Comparison of ENCODE assay signal across 30 mouse cellular contexts in the genomic region with DNA sequence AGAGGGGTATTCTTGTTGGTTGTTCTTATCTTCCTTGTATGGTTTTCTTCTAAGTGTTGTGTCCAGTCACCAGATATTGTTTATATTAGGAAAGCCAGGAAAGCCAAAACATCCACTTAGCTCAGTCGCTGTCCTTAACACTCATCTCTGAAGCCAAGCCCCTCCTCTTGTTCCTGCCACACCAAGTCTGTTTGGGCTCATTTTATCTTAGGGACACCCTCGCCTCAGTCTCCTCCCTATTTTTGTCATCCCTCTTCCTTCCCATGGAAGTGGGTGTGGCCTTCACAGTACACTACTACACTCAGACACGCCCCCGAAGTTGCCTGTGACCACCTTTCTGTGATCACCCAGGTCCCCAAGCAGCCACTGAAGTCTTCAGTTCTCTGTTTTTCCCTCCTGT. TPM values are rescaled to one million over a fixed set of nuclear protein-coding genes. Genes with fewer than 3 reads are reported as not detected.
DNase-seq lines count a peak whose midpoint lies in the region; ATAC-seq and TF ChIP-seq lines count a peak whose summit lies in the region.
"Had no signal": no experiment of that assay in that cellular context is flagged by ENCODE, and none has a peak within 500 bp of the region (broad histone marks: within the 10 kb centered on the region; RNA-seq: fewer than 3 reads in every experiment).

No protein-coding gene starts in this region.

- H3K4me3 ChIP-seq in liver, adult 2 months (ENCODE audit: insufficient read depth, low read depth, low read length), result no peak overlapping the region
- H3K4me3 ChIP-seq in lung, embryonic 16.5 days (ENCODE audit: low read length), result no peak overlapping the region
- no peak overlapping the region for H3K4me3 ChIP-seq in kidney, embryonic 16.5 days (ENCODE audit: low read length)
- H3K4me3 ChIP-seq: embryonic facial prominence, embryonic 10.5 days; embryonic facial prominence, embryonic 15.5 days; forebrain, embryonic 13.5 days; heart, embryonic 13.5 days; hindbrain, embryonic 12.5 days; intestine, embryonic 15.5 days; megakaryocyte, embryonic 14.5 days; midbrain, embryonic 12.5 days had no signal

- no peaks in the 10 kb centered on the region for H3K9me3 ChIP-seq in lung, embryonic 16.5 days (ENCODE audit: control insufficient read depth, low read length)
- no peaks in the 10 kb centered on the region for H3K9me3 ChIP-seq in kidney, embryonic 16.5 days (ENCODE audit: low read length)
- H3K9me3 ChIP-seq: embryonic facial prominence, embryonic 10.5 days; embryonic facial prominence, embryonic 15.5 days; forebrain, embryonic 13.5 days; heart, embryonic 13.5 days; hindbrain, embryonic 12.5 days; intestine, embryonic 15.5 days; megakaryocyte, embryonic 14.5 days; midbrain, embryonic 12.5 days had no signal

- 75% methylated on average over 4 of the region's 4 CpGs for WGBS in liver, adult 2 months
- WGBS in lung, embryonic 16.5 days, result 48% methylated on average over 4 of the region's 4 CpGs
- 77% methylated on average over 4 of the region's 4 CpGs for WGBS in kidney, embryonic 16.5 days

- H3K79me2 ChIP-seq in liver, adult 2 months (ENCODE audit: control insufficient read depth, insufficient read depth, low read length), result no peaks in the 10 kb centered on the region

- no peaks in the 10 kb centered on the region for H3K4me1 ChIP-seq in liver, adult 2 months (ENCODE audit: control insufficient read depth, insufficient read depth, low read length)
- peaks cover 13% of the 10 kb centered on the region for H3K4me1 ChIP-seq in lung, embryonic 16.5 days (replicated peaks; ENCODE audit: control insufficient read depth, insufficient read depth, low read length)
- no peaks in the 10 kb centered on the region for H3K4me1 ChIP-seq in kidney, embryonic 16.5 days (ENCODE audit: insufficient read depth, low read length)
- H3K4me1 ChIP-seq: embryonic facial prominence, embryonic 10.5 days; intestine, embryonic 15.5 days had no signal

- H3K36me3 ChIP-seq in liver, adult 2 months (ENCODE audit: control insufficient read depth, insufficient read depth, low read length), result no peaks in the 10 kb centered on the region
- no peaks in the 10 kb centered on the region for H3K36me3 ChIP-seq in lung, embryonic 16.5 days (ENCODE audit: control insufficient read depth, insufficient read depth, low read length)
- H3K36me3 ChIP-seq in kidney, embryonic 16.5 days (ENCODE audit: insufficient read depth, low read length), result no peaks in the 10 kb centered on the region
- H3K36me3 ChIP-seq: embryonic facial prominence, embryonic 10.5 days; embryonic facial prominence, embryonic 15.5 days; heart, embryonic 13.5 days; hindbrain, embryonic 12.5 days; intestine, embryonic 15.5 days; midbrain, embryonic 12.5 days had no signal

- no peak overlapping the region for H3K9ac ChIP-seq in liver, adult 2 months (ENCODE audit: low read depth, low read length)
- no peak overlapping the region for H3K9ac ChIP-seq in lung, embryonic 16.5 days (ENCODE audit: low read length)
- H3K9ac ChIP-seq in kidney, embryonic 16.5 days (replicated peaks; ENCODE audit: low read length), result no peak overlapping the region
- H3K9ac ChIP-seq: embryonic facial prominence, embryonic 15.5 days; forebrain, embryonic 13.5 days; heart, embryonic 13.5 days; hindbrain, embryonic 12.5 days; intestine, embryonic 15.5 days; liver, embryonic 14.5 days; midbrain, embryonic 12.5 days had no signal

- H3K27me3 ChIP-seq in liver, adult 2 months (ENCODE audit: control insufficient read depth, insufficient read depth, low read length), result no peaks in the 10 kb centered on the region
- no peaks in the 10 kb centered on the region for H3K27me3 ChIP-seq in lung, embryonic 16.5 days (ENCODE audit: control insufficient read depth, insufficient read depth, low read depth, low read length)
- no peaks in the 10 kb centered on the region for H3K27me3 ChIP-seq in kidney, embryonic 16.5 days (ENCODE audit: insufficient read depth, low read length)
- H3K27me3 ChIP-seq: embryonic facial prominence, embryonic 15.5 days; forebrain, embryonic 13.5 days; heart, embryonic 13.5 days; hindbrain, embryonic 12.5 days; intestine, embryonic 15.5 days; midbrain, embryonic 12.5 days had no signal

- no peak overlapping the region for H3K27ac ChIP-seq in liver, adult 2 months (replicated peaks; ENCODE audit: insufficient read depth, low read depth, low read length)
- no peak overlapping the region for H3K27ac ChIP-seq in lung, embryonic 16.5 days (ENCODE audit: low read length)
- no peak overlapping the region for H3K27ac ChIP-seq in kidney, embryonic 16.5 days (ENCODE audit: low read length)
- H3K27ac ChIP-seq: embryonic facial prominence, embryonic 10.5 days; embryonic facial prominence, embryonic 15.5 days; forebrain, embryonic 13.5 days; heart, embryonic 13.5 days; hindbrain, embryonic 12.5 days; hindbrain, postnatal 0 days; intestine, embryonic 15.5 days; liver, embryonic 14.5 days; midbrain, embryonic 12.5 days had no signal

- DNase-seq in liver, adult 2 months (ENCODE audit: extremely low read depth, low read depth, low spot score), result peak; percentile 19
- DNase-seq in liver (no peak), R1 (ENCODE audit: low read depth, low spot score) (peak; percentile 67)
- peak; percentile 61 for DNase-seq in lung, postnatal 36 days
- DNase-seq in retina, postnatal 1 day, result no peak
- DNase-seq: adrenal gland, adult 8-10 months; cerebellum, adult 8-10 months; cerebellum, postnatal 25 days; gastrocnemius, postnatal 25 days; heart, postnatal 36 days; kidney, adult 2 months; kidney, postnatal 10 days; layer of hippocampus, postnatal 36 days; left cerebral cortex, postnatal 4 days; thymus, adult 2 months; thymus, postnatal 4 days had no signal

- H3K4me2 ChIP-seq in lung, embryonic 16.5 days (ENCODE audit: low read depth, low read length), result no peak overlapping the region
- no peak overlapping the region for H3K4me2 ChIP-seq in kidney, embryonic 16.5 days (replicated peaks; ENCODE audit: low read depth, low read length)
- H3K4me2 ChIP-seq: embryonic facial prominence, embryonic 15.5 days; forebrain, embryonic 13.5 days; heart, embryonic 13.5 days; hindbrain, embryonic 12.5 days; intestine, embryonic 15.5 days; midbrain, embryonic 12.5 days had no signal

- TF ChIP-seq POLR2A in liver, adult 2 months (IDR thresholded peaks at IDR 0.05; ENCODE audit: extremely low read depth, insufficient read depth, low read length), result no peak

- ATAC-seq in lung, embryonic 16.5 days (ENCODE audit: low read depth), result peak; percentile 90
- ATAC-seq in kidney, embryonic 16.5 days (ENCODE audit: low FRiP score, low TSS enrichment), result no peak
- ATAC-seq: CD4-positive, CD25-positive, alpha-beta regulatory T cell, adult 4 months; forebrain, embryonic 13.5 days; hindbrain, postnatal 0 days; intestine, embryonic 15.5 days had no signal

- TF ChIP-seq CTCF in liver, adult 2 months (IDR thresholded peaks at IDR 0.05; ENCODE audit: low read depth, low read length), result no peak

RNA-seq across cellular contexts. Expression of gene Esr2, which starts 44.5 kb away (rescaled TPM):
- not detected in 2 replicates for total RNA-seq in liver, adult 2 months (2014; rRNA removed)
- polyA plus RNA-seq in liver, adult 2 months (2012; rRNA removed), result not detected in 2 replicates
- polyA plus RNA-seq in lung, embryonic 16.5 days (2015; fragmentation: Nextera tagmentation; extraction: Ambion mirVana), result 0.28 and 0.46 TPM in 2 replicates
- 0.51 and 0.63 TPM in 2 replicates for polyA plus RNA-seq in kidney, embryonic 16.5 days (2015; fragmentation: Nextera tagmentation; extraction: Ambion mirVana)
- total RNA-seq: gastrocnemius, postnatal 25 days; heart, adult 18-20 months; heart, postnatal 36 days had no signal
- polyA plus RNA-seq: CD4-positive, CD25-positive, alpha-beta regulatory T cell, adult 4 months had no signal

Comparison
In these comparisons a context has a peak if more than half of its experiments do, and no peak if none do; other contexts are left out.
1. DNase-seq: peak in liver, adult 2 months (single experiment), R1 (single experiment) and lung, postnatal 36 days (single experiment); none in liver (single experiment) and retina, postnatal 1 day (single experiment).